Mouse (Mus musculus) midbrain, embryonic 16.5 days (tissue): ENCODE data around the gene Cacna1e. TPM values are rescaled to one million over a fixed set of nuclear protein-coding genes. Genes with fewer than 3 reads are reported as not detected.

Experiments used
- ATAC-seq: fragments of 200-750 bp; cut with Nextera tagmentation; 2 replicates; pipeline ENCODE4 v1.8.0; 2017; ENCODE audit warnings: moderate TSS enrichment
- H3K27ac ChIP-seq: fragments of 300-500 bp; sonication (generic); 2 replicates; pipeline ENCODE4 v1.5.1; 2014; ENCODE audit warnings: mild to moderate bottlenecking, low read length, mixed read lengths
- H3K27me3 ChIP-seq: fragments of 300-500 bp; sonication (generic); 2 replicates; pipeline ENCODE4 v1.6.1; 2014; ENCODE audit warnings: low read depth, low read length, mixed read lengths; ENCODE audit not compliant: control insufficient read depth, insufficient read depth
- H3K36me3 ChIP-seq: fragments of 300-500 bp; sonication (generic); 2 replicates; pipeline ENCODE4 v1.6.1; 2014; ENCODE audit warnings: mild to moderate bottlenecking, low read length, moderate library complexity, mixed read lengths; ENCODE audit not compliant: control insufficient read depth, insufficient read depth
- H3K4me1 ChIP-seq: fragments of 300-500 bp; sonication (generic); 2 replicates; pipeline ENCODE4 v1.6.1; 2014; ENCODE audit warnings: mild to moderate bottlenecking, low read length, mixed read lengths; ENCODE audit not compliant: control insufficient read depth, insufficient read depth
- H3K4me2 ChIP-seq: fragments of 300-500 bp; sonication (generic); 2 replicates; pipeline ENCODE4 v1.6.1; 2014; ENCODE audit warnings: mild to moderate bottlenecking, low read length, mixed read lengths
- H3K4me3 ChIP-seq: fragments of 300-500 bp; sonication (generic); 2 replicates; pipeline ENCODE4 v1.5.1; 2014; ENCODE audit warnings: low read depth, mild to moderate bottlenecking, low read length, moderate library complexity, mixed read lengths
- H3K9ac ChIP-seq: fragments of 300-500 bp; sonication (generic); 2 replicates; pipeline ENCODE4 v1.6.1; 2014; ENCODE audit warnings: low read depth, low read length, mixed read lengths
- H3K9me3 ChIP-seq: fragments of 300-500 bp; sonication (generic); replicated peaks from 2 replicates; pipeline ENCODE4 v1.6.1; 2014; ENCODE audit warnings: mild to moderate bottlenecking, low read length, mixed read lengths; ENCODE audit not compliant: control insufficient read depth, poor library complexity, severe bottlenecking
- WGBS: fragments of 180-500 bp; shearing (Covaris S2); extraction: QIAGEN DNeasy Blood & Tissue Kit; methylation state at CpG from one replicate; pipeline ENCODE4 v1.1.7; 2014; 5-methylcytosine and 5-hydroxymethylcytosine counted together
- polyA plus RNA-seq: library from polyadenylated mRNA; unstranded; fragments of >200 nt; fragmentation: Nextera tagmentation; extraction: Ambion mirVana; gene quantifications from 2 replicates; pipeline ENCODE4 v1.2.1, GENCODE M21; 2015

Cacna1e gene
- polyA plus RNA-seq, 1 experiment from 2014 or later = 18.2 TPM

DNA sequence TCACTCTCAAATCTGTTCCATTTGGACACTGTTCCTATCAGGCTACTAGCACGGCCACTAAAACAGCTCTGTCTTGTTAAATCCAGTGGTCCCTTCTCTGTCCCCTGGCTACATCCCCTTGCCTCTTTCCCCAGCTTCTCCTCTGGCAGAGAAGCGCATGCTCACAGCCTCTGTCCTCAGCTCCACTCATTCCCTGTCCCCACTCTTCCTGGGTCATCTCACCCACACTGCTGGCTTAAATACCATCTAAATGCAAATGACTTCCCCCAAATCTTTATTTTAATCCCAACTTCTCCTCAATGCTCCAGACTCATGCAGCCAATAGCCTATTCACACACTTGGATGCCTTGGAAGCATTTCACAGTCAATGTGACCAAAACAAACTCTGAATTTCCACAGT, 407.6 kb downstream of the Cacna1e start:
- WGBS = 87% methylated on average over 2 of the region's 2 CpGs
- H3K27me3 ChIP-seq = no peaks in the 10 kb centered on the region
- H3K4me2 ChIP-seq = no peak overlapping the region
- no peak overlapping the region for H3K27ac ChIP-seq
- H3K4me3 ChIP-seq = no peak overlapping the region
- ATAC-seq = no peak
- no peak overlapping the region for H3K9ac ChIP-seq
- H3K9me3 ChIP-seq = no peaks in the 10 kb centered on the region
- no peaks in the 10 kb centered on the region for H3K4me1 ChIP-seq
- H3K36me3 ChIP-seq = no peaks in the 10 kb centered on the region; the same call in 1 of the 2 replicates

DNA sequence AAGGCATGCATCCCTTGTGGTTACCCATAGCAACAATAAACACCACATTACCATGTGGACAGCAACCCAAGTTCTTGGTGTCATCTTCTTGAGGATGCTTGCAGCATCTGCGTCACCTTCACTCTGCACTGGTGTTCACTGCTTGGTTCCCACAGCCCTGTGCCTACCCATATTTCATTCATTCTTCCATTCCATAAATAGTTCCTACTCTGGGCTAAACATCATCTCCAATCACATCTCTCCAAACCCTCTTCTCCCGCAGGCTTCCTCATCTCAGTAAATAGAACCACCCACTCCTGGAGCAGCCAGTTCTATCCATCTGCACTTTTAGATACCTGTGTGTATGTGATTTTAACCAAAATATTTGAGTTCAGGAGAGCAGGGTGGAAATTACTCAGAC, 408.6 kb downstream of the Cacna1e start:
- H3K4me1 ChIP-seq = no peaks in the 10 kb centered on the region
- H3K4me2 ChIP-seq = no peak overlapping the region
- H3K4me3 ChIP-seq = no peak overlapping the region
- H3K9ac ChIP-seq = no peak overlapping the region
- no peak overlapping the region for H3K27ac ChIP-seq
- no peaks in the 10 kb centered on the region for H3K9me3 ChIP-seq
- peaks cover 4% of the 10 kb centered on the region for H3K36me3 ChIP-seq
- WGBS = 92% methylated on average over 2 of the region's 2 CpGs
- ATAC-seq = no peak
- no peaks in the 10 kb centered on the region for H3K27me3 ChIP-seq

DNA sequence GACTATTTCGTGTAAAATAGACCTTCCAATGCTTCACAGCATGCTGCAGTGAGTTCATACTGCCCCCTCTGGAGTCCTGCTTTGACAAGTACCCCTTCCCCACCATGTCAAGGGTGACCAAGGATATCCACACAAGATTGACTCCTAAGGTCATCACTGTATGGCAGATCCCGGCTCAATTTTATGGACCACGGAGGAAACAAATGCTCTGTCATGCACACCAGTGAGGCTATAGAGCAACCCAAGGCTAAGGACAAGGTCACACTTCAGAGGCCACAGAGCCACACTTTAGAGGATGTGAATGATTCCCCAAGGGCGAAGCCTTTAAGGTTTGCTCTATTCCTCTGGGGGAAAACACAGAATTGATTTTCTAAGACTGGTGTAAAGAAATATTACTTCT, 410.1 kb downstream of the Cacna1e start:
- Histone ChIP-seq H3K9ac (no peak overlapping the region), H3K36me3 (peaks cover 7% of the 10 kb centered on the region), H3K4me3 (no peak overlapping the region), H3K9me3 (no peaks in the 10 kb centered on the region), H3K27me3 (no peaks in the 10 kb centered on the region), H3K27ac (no peak overlapping the region), H3K4me2 (no peak overlapping the region), H3K4me1 (no peaks in the 10 kb centered on the region)
- ATAC-seq = no peak
- 76% methylated on average over 4 of the region's 4 CpGs for WGBS

DNA sequence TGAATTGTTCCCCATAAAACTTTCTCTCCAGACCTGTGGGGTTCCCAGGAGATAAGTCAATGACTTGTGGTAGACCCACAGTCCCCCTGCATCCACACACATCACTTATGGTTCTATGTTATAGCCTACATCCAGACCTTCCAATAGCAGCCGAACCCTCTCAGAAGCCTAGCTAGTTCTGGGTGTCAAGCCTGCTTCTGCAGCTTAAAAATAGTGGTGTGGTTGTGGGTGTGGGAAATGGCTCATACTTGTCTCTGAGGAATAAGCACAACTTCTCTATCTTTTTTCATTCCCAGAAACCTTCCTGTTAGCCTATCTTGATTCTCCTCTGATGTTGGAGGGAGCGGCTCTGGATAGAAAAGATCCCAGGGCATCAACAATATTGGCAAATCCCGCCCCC, 417.0 kb downstream of the Cacna1e start:
- no peak for ATAC-seq
- Histone ChIP-seq H3K4me3 (no peak overlapping the region), H3K27ac (no peak overlapping the region), H3K4me2 (no peak overlapping the region), H3K4me1 (no peaks in the 10 kb centered on the region), H3K27me3 (no peaks in the 10 kb centered on the region), H3K9ac (no peak overlapping the region), H3K36me3 (peaks cover 25% of the 10 kb centered on the region), H3K9me3 (no peaks in the 10 kb centered on the region)
- 94% methylated on average over 3 of the region's 3 CpGs for WGBS

DNA sequence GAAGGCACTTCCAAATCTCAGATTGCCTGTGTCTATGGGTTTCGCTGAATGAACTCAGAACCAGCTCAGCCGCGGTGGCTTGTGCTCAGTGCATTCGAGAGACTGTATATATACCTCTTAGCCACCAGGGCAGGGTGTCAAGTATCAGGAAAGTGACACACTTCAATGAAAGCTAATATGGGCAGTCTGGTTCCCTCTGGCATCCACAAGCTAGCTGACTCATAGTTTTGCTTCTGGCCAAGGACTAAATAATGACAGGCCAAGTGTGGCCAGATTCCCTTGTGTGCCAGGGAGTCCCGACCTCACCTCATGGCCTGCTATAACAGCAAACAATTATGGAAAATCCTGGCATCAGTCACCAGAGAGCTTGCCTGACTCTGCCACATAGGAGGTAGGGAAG, 422.8 kb downstream of the Cacna1e start:
- H3K27me3 ChIP-seq = no peaks in the 10 kb centered on the region
- no peak overlapping the region for H3K9ac ChIP-seq
- H3K9me3 ChIP-seq = no peaks in the 10 kb centered on the region
- H3K4me3 ChIP-seq = no peak overlapping the region
- no peak overlapping the region for H3K4me2 ChIP-seq
- H3K4me1 ChIP-seq = no peaks in the 10 kb centered on the region
- peaks cover 11% of the 10 kb centered on the region for H3K36me3 ChIP-seq
- 87% methylated on average over 5 of the region's 5 CpGs for WGBS
- H3K27ac ChIP-seq = no peak overlapping the region
- ATAC-seq = no peak

DNA sequence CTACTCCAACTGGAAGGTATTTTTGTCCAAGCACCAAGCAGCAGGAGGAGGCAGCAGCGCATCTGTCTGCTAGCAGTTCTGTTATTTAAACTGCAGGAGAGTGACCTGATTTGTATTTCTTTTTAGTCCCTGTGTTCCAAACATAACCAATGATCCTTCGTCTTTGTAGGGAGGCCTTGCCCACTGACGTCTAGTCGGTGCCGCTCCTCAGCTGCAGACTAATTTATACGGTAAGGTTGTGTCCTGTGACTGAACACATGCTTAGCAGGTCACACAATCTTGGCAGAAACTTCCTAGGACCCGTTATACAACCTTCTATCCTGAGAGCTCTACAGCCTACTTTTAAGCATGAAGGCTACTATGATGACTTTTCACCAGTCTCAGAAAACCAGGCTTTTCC, 424.2 kb downstream of the Cacna1e start:
- Histone ChIP-seq H3K4me3 (no peak overlapping the region), H3K27me3 (no peaks in the 10 kb centered on the region), H3K9me3 (no peaks in the 10 kb centered on the region), H3K9ac (no peak overlapping the region), H3K27ac (no peak overlapping the region), H3K36me3 (peaks cover 9% of the 10 kb centered on the region; the same call in 1 of the 2 replicates), H3K4me1 (no peaks in the 10 kb centered on the region), H3K4me2 (no peak overlapping the region)
- WGBS = 86% methylated on average over 7 of the region's 7 CpGs
- no peak for ATAC-seq

DNA sequence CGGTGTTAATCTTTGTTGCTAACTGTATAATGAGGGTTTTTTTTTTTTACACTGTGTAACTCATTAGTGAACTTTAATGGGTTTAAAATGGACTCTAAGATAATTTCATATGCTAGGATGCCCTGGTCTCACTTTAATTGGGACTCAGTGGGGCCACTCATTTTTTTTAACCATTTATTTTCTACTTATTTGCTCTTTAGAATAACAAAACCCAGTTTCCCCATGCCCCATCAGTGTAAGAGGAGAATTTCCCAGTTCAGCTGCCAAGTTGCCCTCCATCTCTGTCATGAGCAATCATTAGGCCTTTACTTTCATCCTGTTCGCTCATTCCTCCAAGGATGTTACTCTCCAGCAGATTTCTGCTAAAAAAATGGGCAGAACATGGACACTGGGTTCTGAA, 425.7 kb downstream of the Cacna1e start:
- ATAC-seq = no peak
- Histone ChIP-seq H3K27ac (no peak overlapping the region), H3K9me3 (no peaks in the 10 kb centered on the region), H3K4me2 (no peak overlapping the region), H3K27me3 (no peaks in the 10 kb centered on the region), H3K4me3 (no peak overlapping the region), H3K4me1 (no peaks in the 10 kb centered on the region), H3K36me3 (peaks cover 3% of the 10 kb centered on the region; the same call in 1 of the 2 replicates), H3K9ac (no peak overlapping the region)
- 85% methylated on average over 2 of the region's 2 CpGs for WGBS

DNA sequence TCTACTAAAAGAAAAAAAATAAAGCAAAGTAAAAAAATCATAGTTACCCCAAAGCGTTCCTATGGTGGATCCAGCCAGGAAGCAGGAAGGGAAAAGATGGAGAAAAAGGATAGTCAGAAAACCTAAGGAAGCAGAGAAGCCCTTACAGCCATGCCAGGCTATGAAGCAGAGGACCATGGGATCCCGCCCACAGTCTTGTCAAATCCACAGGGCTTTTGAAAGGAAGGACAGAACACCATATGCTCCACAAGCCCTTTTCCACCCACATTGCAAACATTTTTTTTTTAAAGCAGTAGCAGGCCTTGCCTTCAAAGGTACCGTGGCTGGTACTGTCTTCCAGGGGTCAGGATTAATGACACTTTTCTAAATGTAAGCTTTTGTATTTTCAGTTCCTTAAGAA, 433.5 kb downstream of the Cacna1e start:
- ATAC-seq = no peak
- WGBS = 88% methylated on average over 3 of the region's 3 CpGs
- H3K9me3 ChIP-seq = no peaks in the 10 kb centered on the region

DNA sequence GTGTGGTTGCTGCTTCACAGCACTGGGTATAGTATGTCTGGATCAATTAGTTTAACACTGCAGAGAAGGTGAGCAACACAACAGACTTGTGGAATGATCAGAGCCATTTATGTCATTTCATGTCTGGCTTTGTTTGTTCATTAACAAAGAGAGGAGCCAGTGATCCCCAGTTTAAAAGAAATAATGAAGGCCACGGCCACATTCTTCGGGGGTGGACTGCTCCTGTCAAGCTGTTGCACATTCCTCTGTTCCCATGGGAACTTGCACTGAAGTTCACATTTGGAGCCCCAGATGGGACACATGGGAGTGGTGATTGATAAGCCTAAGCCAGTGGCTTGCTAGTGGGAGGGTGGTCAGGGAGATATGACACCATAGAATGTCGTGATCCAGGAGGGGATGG, 437.8 kb downstream of the Cacna1e start:
- peaks cover 20% of the 10 kb centered on the region for H3K36me3 ChIP-seq
- no peak overlapping the region for H3K4me2 ChIP-seq
- H3K9ac ChIP-seq = no peak overlapping the region
- no peak overlapping the region for H3K4me3 ChIP-seq
- no peaks in the 10 kb centered on the region for H3K27me3 ChIP-seq
- 41% methylated on average over 3 of the region's 3 CpGs for WGBS
- no peaks in the 10 kb centered on the region for H3K4me1 ChIP-seq
- no peak overlapping the region for H3K27ac ChIP-seq
- ATAC-seq = no peak
- no peaks in the 10 kb centered on the region for H3K9me3 ChIP-seq

More for the DNA sequence above, 433.5 kb downstream of the Cacna1e start:
- H3K36me3 ChIP-seq = 0 out of 2 replicates have a peak, but pooled peaks cover 2% of the 10 kb centered on the region
- H3K4me3 ChIP-seq = no peak overlapping the region
- H3K4me2 ChIP-seq = no peak overlapping the region
- H3K9ac ChIP-seq = no peak overlapping the region
- no peak overlapping the region for H3K27ac ChIP-seq
- no peaks in the 10 kb centered on the region for H3K4me1 ChIP-seq
- no peaks in the 10 kb centered on the region for H3K27me3 ChIP-seq

DNA sequence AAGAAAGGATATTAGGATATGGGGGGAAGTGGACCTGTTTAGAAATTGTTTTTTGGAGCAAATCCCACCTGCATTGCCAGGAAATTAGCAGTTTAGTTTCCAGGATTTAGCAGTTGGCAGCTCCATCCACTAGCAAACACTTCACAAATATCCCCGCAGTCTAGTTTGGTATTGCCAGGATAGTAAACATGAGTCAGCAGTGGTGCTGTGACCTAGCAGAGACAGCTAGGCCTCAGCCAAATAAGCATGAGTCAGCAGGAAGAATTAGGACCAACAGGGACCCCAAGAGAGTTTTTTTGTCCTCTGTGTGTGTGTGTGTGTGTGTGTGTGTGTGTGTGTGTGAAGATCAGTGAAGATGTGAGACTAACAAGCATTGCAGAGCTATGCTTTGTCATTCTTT, 450.8 kb downstream of the Cacna1e start:
- H3K27ac ChIP-seq = no peak overlapping the region
- H3K9me3 ChIP-seq = no peaks in the 10 kb centered on the region
- H3K9ac ChIP-seq = no peak overlapping the region
- peaks cover 32% of the 10 kb centered on the region for H3K36me3 ChIP-seq
- H3K4me3 ChIP-seq = no peak overlapping the region
- no peak overlapping the region for H3K4me2 ChIP-seq
- H3K4me1 ChIP-seq = no peaks in the 10 kb centered on the region
- no peak for ATAC-seq
- no peaks in the 10 kb centered on the region for H3K27me3 ChIP-seq
- WGBS = 95% methylated on average over 1 of the region's 1 CpGs
